8 mouse cellular contexts compared by ENCODE assay signal in genomic region chr3:89339416-89339815, GRCm38 (mm10). TPM values are rescaled to one million over a fixed set of nuclear protein-coding genes. Genes with fewer than 3 reads are reported as not detected.
DNase-seq lines count a peak whose midpoint lies in the region; ATAC-seq and TF ChIP-seq lines count a peak whose summit lies in the region.

No protein-coding gene starts in this region.

- peak; percentile 62 for TF ChIP-seq RAD21 in MEL (IDR thresholded peaks at IDR 0.05; ENCODE audit: low read depth, low read length)

- H3K36me3 ChIP-seq in heart, embryonic 10.5 days = peaks cover 28% of the 10 kb centered on the region
- H3K36me3 ChIP-seq in MEL (ENCODE audit: control insufficient read depth in 1 of 2, insufficient read depth in 2 of 2, low read length in 2 of 2) = peaks cover 0 to 8% of the 10 kb centered on the region in 2 experiments; a peak in 2 of 4 replicates
- H3K36me3 ChIP-seq in hindbrain, embryonic 12.5 days = peaks cover 16% of the 10 kb centered on the region

- peaks cover 15% of the 10 kb centered on the region for H3K27me3 ChIP-seq in heart, embryonic 10.5 days (ENCODE audit: insufficient read depth, poor library complexity, severe bottlenecking)
- H3K27me3 ChIP-seq in MEL (ENCODE audit: control insufficient read depth in 1 of 2, insufficient read depth in 2 of 2, low read length in 2 of 2) = no peaks in the 10 kb centered on the region
- H3K27me3 ChIP-seq in hindbrain, embryonic 12.5 days = no peaks in the 10 kb centered on the region

- H3K27ac ChIP-seq in heart, embryonic 10.5 days = no peak overlapping the region
- no peak overlapping the region for H3K27ac ChIP-seq in MEL (ENCODE audit: control insufficient read depth, low read depth, low read length)
- H3K27ac ChIP-seq in hindbrain, embryonic 12.5 days = no peak overlapping the region

- no peak for TF ChIP-seq EP300 in MEL (IDR thresholded peaks at IDR 0.05; ENCODE audit: low read depth in 1 of 2, low read length in 2 of 2)

- H3K79me2 ChIP-seq in MEL (ENCODE audit: control insufficient read depth, insufficient read depth, low read length, poor library complexity) = no peaks in the 10 kb centered on the region; the same call in 1 of the 2 replicates

- no peak overlapping the region for H3K4me3 ChIP-seq in heart, embryonic 10.5 days
- H3K4me3 ChIP-seq in MEL (ENCODE audit: control insufficient read depth in 1 of 2, insufficient read depth in 1 of 2, low read depth in 2 of 2, low read length in 2 of 2) = no peak overlapping the region
- 0 out of 2 replicates have a peak overlapping the region, but pooled peaks have one; percentile 26 for H3K4me3 ChIP-seq in hindbrain, embryonic 12.5 days

- TF ChIP-seq POLR2A in MEL (IDR thresholded peaks at IDR 0.05; ENCODE audit: control insufficient read depth in 1 of 2, insufficient read depth in 1 of 2, low read depth in 1 of 2, low read length in 2 of 2, poor library complexity in 1 of 2) = no peak

- peak; percentile 55 for DNase-seq in heart, adult 8-10 months (ENCODE audit: low spot score)
- DNase-seq in heart, embryonic 10.5 days (ENCODE audit: low spot score) = no peak
- peak; percentile 85 for DNase-seq in MEL (ENCODE audit: low read depth, low spot score)
- peak; percentile 90 for DNase-seq in embryo, embryonic 10.5 days (ENCODE audit: low spot score)
- DNase-seq in left cerebral cortex, postnatal 10 days (ENCODE audit: extremely low spot score in 1 of 2, low spot score in 2 of 2) = peak; percentile 66 to 72
- DNase-seq in mesoderm, embryonic 11.5 days (ENCODE audit: low read depth, low spot score) = peak; percentile 91
- peak; percentile 83 for DNase-seq in testis, postnatal 10 days (ENCODE audit: low spot score)

- ATAC-seq in hindbrain, embryonic 12.5 days (ENCODE audit: low FRiP score) = no peak

- peak; percentile 96 to 100 (median 99) for TF ChIP-seq CTCF in MEL (IDR thresholded peaks at IDR 0.05 in 2 of 3, conservative IDR thresholded peaks at IDR 0.05 in 1 of 3; ENCODE audit: control insufficient read depth in 1 of 3, insufficient read depth in 1 of 3, low read depth in 2 of 3, low read length in 3 of 3, poor library complexity in 1 of 3, severe bottlenecking in 1 of 3)

- H3K4me1 ChIP-seq in heart, embryonic 10.5 days = peaks cover 46% of the 10 kb centered on the region
- peaks cover 4 to 11% of the 10 kb centered on the region in 2 experiments for H3K4me1 ChIP-seq in MEL (ENCODE audit: control insufficient read depth in 1 of 2, insufficient read depth in 2 of 2, low read length in 2 of 2)
- H3K4me1 ChIP-seq in hindbrain, embryonic 12.5 days = peaks cover 36% of the 10 kb centered on the region

- H3K4me2 ChIP-seq in hindbrain, embryonic 12.5 days (replicated peaks) = peak overlapping the region; percentile 69

- 27% methylated on average over 8 of the region's 8 CpGs for WGBS in heart, embryonic 10.5 days
- 28% methylated on average over 8 of the region's 8 CpGs for WGBS in hindbrain, embryonic 12.5 days

- no peak overlapping the region for H3K9ac ChIP-seq in MEL (ENCODE audit: control insufficient read depth, low read depth, low read length, poor library complexity, severe bottlenecking)
- H3K9ac ChIP-seq in hindbrain, embryonic 12.5 days = no peak overlapping the region

- H3K9me3 ChIP-seq in heart, embryonic 10.5 days = no peaks in the 10 kb centered on the region
- H3K9me3 ChIP-seq in MEL (replicated peaks; ENCODE audit: insufficient read depth, low read length) = no peaks in the 10 kb centered on the region
- no peaks in the 10 kb centered on the region for H3K9me3 ChIP-seq in hindbrain, embryonic 12.5 days (replicated peaks)

- intact Hi-C loops in left cerebral cortex, postnatal 10 days (cut with DNase I) = no loop called here

TF ChIP-seq in MEL, 35 proteins besides CTCF, POLR2A, EP300 and RAD21:
- peak; percentile 81 for TF ChIP-seq SMC3 (IDR thresholded peaks at IDR 0.05; ENCODE audit: low read depth, low read length)
- peak; percentile 44; the same call in 1 of the 2 replicates for TF ChIP-seq SIN3A (IDR thresholded peaks at IDR 0.05; ENCODE audit: low read length)
- peak; percentile 54; the same call in 1 of the 2 replicates for TF ChIP-seq HCFC1 (IDR thresholded peaks at IDR 0.05; ENCODE audit: low read depth, low read length)
- TF ChIP-seq ETS1 (IDR thresholded peaks at IDR 0.05; ENCODE audit: low read depth, low read length) = no peak
- peak; percentile 63 for TF ChIP-seq ZC3H11A (IDR thresholded peaks at IDR 0.05; ENCODE audit: low read depth, low read length)
- no peak for TF ChIP-seq USF1 (IDR thresholded peaks at IDR 0.05; ENCODE audit: low read depth, low read length)
- TF ChIP-seq E2F4 (IDR thresholded peaks at IDR 0.05; ENCODE audit: borderline replicate concordance, low read depth, low read length) = no peak
- TF ChIP-seq MAZ (IDR thresholded peaks at IDR 0.05; ENCODE audit: low read depth, low read length) = 0 out of 2 replicates have a peak, but pooled peaks have one; percentile 40
TF ChIP-seq in MEL: peak in this region for 5.

RNA-seq across cellular contexts. Expression of gene Efna4, which starts 1.6 kb away (rescaled TPM):
- under 1 TPM in 3 of 4 experiments, not detected in 1; 0.19 to 0.34 (median 0.27) TPM for total RNA-seq in heart, adult 8-10 months (2022)
- 10.6 and 19.3 TPM in 2 replicates for polyA plus RNA-seq in heart, embryonic 10.5 days (2016; fragmentation: Nextera tagmentation; extraction: Ambion mirVana)
- 1.4 and 1.9 TPM in 2 replicates for total RNA-seq in MEL (2012; rRNA removed)
- polyA plus RNA-seq in MEL (2012; ENCODE audit: insufficient read depth in 1 of 2, insufficient read length in 2 of 2, low read depth in 1 of 2, low replicate concordance in 2 of 2, missing spikeins in 1 of 2) = 1 to 10 TPM in 1 of 2 experiments, not detected in 1; 4.5 TPM
- 20.5 and 21.4 TPM in 2 replicates for polyA plus RNA-seq in hindbrain, embryonic 12.5 days (2016; fragmentation: Nextera tagmentation; extraction: Ambion mirVana)
- total RNA-seq in left cerebral cortex, postnatal 10 days (2021) = 1 to 10 TPM in 1 of 2 experiments, under 1 TPM in 1; 0.34 to 1.1 TPM

RNA-seq across cellular contexts. Expression of gene Adam15, which starts 10.4 kb away (rescaled TPM):
- 10 to 100 TPM; 43.3 to 52.5 (median 48.6) TPM for total RNA-seq in heart, adult 8-10 months (2022)
- 41.9 and 49.0 TPM in 2 replicates for polyA plus RNA-seq in heart, embryonic 10.5 days (2016; fragmentation: Nextera tagmentation; extraction: Ambion mirVana)
- total RNA-seq in MEL (2012; rRNA removed) = 15.3 and 16.9 TPM in 2 replicates
- polyA plus RNA-seq in MEL (2012; ENCODE audit: insufficient read depth in 1 of 2, insufficient read length in 2 of 2, low read depth in 1 of 2, low replicate concordance in 2 of 2, missing spikeins in 1 of 2) = 10 to 100 TPM in 1 of 2 experiments, not detected in 1; 43.2 TPM
- polyA plus RNA-seq in hindbrain, embryonic 12.5 days (2016; fragmentation: Nextera tagmentation; extraction: Ambion mirVana) = 40.3 and 41.9 TPM in 2 replicates
- total RNA-seq in left cerebral cortex, postnatal 10 days (2021) = 10 to 100 TPM; 93.0 to 96.9 TPM

RNA-seq across cellular contexts. Expression of gene Efna3, which starts 16.7 kb away (rescaled TPM):
- under 1 TPM in 1 of 4 experiments, not detected in 3; 0.11 TPM for total RNA-seq in heart, adult 8-10 months (2022)
- polyA plus RNA-seq in heart, embryonic 10.5 days (2016; fragmentation: Nextera tagmentation; extraction: Ambion mirVana) = 0.71 and 2.5 TPM in 2 replicates
- 0.54 and 0.78 TPM in 2 replicates for total RNA-seq in MEL (2012; rRNA removed)
- polyA plus RNA-seq in MEL (2012; ENCODE audit: insufficient read depth in 1 of 2, insufficient read length in 2 of 2, low read depth in 1 of 2, low replicate concordance in 2 of 2, missing spikeins in 1 of 2) = 1 to 10 TPM in 1 of 2 experiments, not detected in 1; 1.2 TPM
- 21.7 and 22.2 TPM in 2 replicates for polyA plus RNA-seq in hindbrain, embryonic 12.5 days (2016; fragmentation: Nextera tagmentation; extraction: Ambion mirVana)
- total RNA-seq in left cerebral cortex, postnatal 10 days (2021) = 10 to 100 TPM; 47.7 to 56.7 TPM

RNA-seq across cellular contexts. Expression of gene Dcst2, which starts 22.4 kb away (rescaled TPM):
- total RNA-seq in heart, adult 8-10 months (2022) = not detected
- 0.05 TPM in 1 of 2 replicates, not detected in the other for polyA plus RNA-seq in heart, embryonic 10.5 days (2016; fragmentation: Nextera tagmentation; extraction: Ambion mirVana)
- total RNA-seq in MEL (2012; rRNA removed) = not detected in 2 replicates
- under 1 TPM in 1 of 2 experiments, not detected in 1; 0.06 TPM for polyA plus RNA-seq in MEL (2012; ENCODE audit: insufficient read depth in 1 of 2, insufficient read length in 2 of 2, low read depth in 1 of 2, low replicate concordance in 2 of 2, missing spikeins in 1 of 2)
- polyA plus RNA-seq in hindbrain, embryonic 12.5 days (2016; fragmentation: Nextera tagmentation; extraction: Ambion mirVana) = 0.12 and 0.29 TPM in 2 replicates
- total RNA-seq in left cerebral cortex, postnatal 10 days (2021) = under 1 TPM; 0.39 to 0.41 TPM

RNA-seq across cellular contexts. Expression of gene Dcst1, which starts 25.6 kb away (rescaled TPM):
- total RNA-seq in heart, adult 8-10 months (2022) = not detected
- polyA plus RNA-seq in heart, embryonic 10.5 days (2016; fragmentation: Nextera tagmentation; extraction: Ambion mirVana) = 0.10 and 0.11 TPM in 2 replicates
- total RNA-seq in MEL (2012; rRNA removed) = 0.08 TPM in 1 of 2 replicates, not detected in the other
- under 1 TPM in 1 of 2 experiments, not detected in 1; 0.29 TPM for polyA plus RNA-seq in MEL (2012; ENCODE audit: insufficient read depth in 1 of 2, insufficient read length in 2 of 2, low read depth in 1 of 2, low replicate concordance in 2 of 2, missing spikeins in 1 of 2)
- polyA plus RNA-seq in hindbrain, embryonic 12.5 days (2016; fragmentation: Nextera tagmentation; extraction: Ambion mirVana) = 0.71 and 0.76 TPM in 2 replicates
- not detected for total RNA-seq in left cerebral cortex, postnatal 10 days (2021)

Comparison
In these comparisons a context has a peak if more than half of its experiments do, and no peak if none do; other contexts are left out.
1. RNA of gene Efna3, which starts 16.7 kb away (total RNA-seq): 47.7 to 56.7 TPM in left cerebral cortex, postnatal 10 days; 0.54 to 0.78 TPM in MEL and 0.11 TPM in heart, adult 8-10 months; every median in the first group is over 10 times any median in the second.